Mouse (Mus musculus) thymus, postnatal 14 days (tissue): ENCODE measurements at regions not wholly inside any gene's neighbourhood (a gene's known extent, or its start where the extent isn't known, plus 50 kb on each side); places are given as distances from the start of the nearest gene placed in this dataset.

Experiments used
- DNase-seq: peaks from one replicate; pipeline ENCODE4 v3.0.0; 2021

DNA sequence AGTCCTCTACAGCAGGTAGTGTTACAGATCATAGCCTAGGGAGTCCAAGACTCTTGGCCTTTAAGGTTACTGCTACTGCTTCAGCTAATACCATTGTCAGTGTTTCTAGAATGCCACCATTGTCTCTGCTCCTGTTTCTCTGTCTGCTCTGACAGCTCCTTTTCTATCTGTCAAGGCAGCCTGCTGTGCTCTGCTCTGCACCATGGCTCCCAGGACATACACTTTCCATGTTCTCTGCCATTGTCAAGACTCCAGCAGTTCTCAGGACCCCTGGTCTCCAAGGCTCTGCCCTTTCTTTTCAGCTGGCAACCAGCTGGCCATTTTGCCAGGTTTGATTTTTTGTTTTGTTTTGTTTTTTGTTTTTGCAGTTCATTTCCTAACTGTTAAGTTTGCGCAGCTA, 208.7 kb downstream of the Otol1 start:
- DNase-seq, result no peak

DNA sequence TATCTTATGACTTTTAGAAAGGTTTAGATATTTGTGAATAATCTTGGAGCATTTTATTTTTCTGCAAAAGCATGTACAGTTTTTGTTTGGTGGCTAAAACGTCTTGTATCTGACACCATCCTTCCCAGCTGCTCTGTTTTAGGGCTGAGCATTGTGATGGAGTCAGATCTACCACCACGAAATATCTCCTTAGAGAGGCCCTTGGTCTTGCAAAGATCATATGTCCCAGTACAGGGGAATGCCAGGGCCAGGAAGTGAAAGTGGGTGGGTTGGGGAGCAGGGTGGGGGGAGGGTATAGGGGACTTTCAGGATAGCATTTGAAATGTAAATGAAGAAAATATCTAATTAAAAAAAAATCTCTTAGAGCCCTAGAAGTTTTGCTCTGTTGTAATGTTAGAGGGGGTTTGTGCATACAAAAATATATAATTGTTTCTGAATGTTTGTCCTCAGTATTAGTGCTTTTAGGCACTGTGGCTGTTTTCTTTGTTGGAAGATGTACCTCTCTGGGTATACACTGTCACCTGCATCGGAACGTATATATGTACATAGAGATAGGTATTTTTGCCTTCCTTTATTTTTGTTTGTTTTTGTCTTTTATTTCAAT, 211.4 kb downstream of the Otol1 start:
- no peak for DNase-seq

- DNase-seq, result no peak
Observed at GRCm38 (mm10) chr3:70223443-70224065, 216.1 kb downstream of the Otol1 start.

DNA sequence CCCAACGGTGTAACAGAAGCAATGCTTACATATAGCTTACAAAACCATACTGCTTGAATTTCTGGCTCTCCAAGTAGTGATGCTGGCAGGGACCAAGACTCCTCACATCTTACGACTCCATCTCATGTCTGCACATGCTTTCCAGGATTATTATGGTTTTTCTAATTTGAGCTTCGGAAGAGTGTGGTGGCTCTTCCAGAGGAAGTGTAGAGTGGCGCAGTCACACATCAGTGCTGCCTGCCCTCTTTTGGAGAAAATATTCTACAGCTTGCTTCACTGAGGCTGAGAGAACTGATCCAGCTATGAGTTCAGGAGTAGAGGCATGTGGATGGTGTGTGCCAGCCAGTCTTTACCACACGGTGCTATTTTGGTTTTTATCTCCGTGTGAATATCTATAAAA, 217.4 kb downstream of the Otol1 start:
- no peak for DNase-seq

DNA sequence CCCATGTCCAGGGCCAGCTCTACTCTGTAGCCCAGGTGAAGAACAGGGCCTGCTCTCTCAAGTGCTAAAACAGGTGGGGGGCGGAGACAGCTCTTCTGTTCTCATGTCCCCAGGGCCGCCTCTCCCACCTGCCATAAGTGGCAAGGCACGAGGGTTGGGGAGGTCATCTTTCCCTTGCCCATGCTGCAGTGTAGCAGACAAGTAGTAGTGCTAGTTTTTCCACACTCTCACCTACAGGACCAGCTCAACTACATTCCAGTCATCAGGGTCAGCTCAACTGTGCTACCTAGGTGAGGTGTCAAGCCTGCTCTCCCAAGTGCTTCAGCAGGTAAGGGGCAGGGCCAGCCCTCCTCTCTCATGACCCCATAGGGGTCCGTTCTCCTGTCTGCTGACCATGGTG, 219.8 kb downstream of the Otol1 start:
- no peak for DNase-seq

DNA sequence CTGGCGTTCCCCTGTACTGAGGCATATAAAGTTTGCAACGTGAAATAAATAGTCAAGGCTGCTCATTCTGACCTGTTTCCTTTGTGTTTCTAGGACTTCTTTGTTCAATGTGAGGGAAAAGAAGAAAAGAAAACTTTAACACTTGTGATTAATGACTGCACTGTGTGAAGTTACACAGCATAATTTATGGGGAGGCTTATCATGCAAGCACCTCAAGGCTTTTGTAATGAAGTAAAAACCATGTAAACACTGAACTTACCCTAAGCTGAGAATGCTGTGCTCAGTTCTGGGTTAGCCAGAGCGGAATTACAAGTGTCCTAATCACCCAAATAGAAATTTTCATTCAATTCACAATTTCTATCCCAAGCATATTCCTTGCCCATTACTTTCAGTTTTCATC, 241.2 kb downstream of the Otol1 start:
- no peak for DNase-seq

DNA sequence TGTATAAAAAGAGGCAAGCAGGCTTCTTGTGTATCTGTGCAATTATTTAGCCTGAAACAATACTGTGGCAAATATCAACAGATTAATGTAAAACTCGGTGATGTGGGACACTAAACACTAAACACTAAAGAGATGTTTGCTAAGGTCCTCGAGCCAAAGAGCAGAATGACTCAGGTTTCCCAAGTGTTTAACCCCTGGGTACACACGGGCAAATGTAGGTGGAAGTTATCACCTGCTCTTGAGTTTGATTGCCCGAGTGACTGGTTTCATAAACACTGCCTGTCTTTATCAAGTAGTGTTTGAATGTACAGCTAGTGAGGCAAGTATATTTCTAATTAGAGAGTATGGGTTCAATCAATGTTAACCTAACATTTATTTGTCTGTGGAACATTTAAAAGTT, 242.5 kb downstream of the Otol1 start:
- no peak for DNase-seq

DNA sequence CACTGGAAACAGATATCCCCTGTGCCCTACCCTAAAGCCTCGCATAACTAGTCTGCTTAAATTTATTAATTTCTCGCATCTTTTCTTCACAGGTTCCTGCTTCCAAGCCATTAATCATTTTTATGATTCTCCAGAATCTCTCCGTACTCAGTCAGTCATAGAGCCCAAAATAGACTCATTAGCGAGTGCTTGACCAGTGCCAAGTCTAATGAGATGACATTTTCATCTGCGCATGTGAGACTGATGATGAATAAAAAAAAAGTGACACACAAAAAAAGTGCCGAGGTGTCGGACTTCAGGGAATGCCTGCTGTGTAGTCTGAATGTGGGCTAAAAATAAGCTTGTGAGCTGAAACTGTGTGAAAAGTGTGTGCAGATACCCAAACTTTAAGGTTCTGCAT, 243.3 kb downstream of the Otol1 start:
- no peak for DNase-seq

DNA sequence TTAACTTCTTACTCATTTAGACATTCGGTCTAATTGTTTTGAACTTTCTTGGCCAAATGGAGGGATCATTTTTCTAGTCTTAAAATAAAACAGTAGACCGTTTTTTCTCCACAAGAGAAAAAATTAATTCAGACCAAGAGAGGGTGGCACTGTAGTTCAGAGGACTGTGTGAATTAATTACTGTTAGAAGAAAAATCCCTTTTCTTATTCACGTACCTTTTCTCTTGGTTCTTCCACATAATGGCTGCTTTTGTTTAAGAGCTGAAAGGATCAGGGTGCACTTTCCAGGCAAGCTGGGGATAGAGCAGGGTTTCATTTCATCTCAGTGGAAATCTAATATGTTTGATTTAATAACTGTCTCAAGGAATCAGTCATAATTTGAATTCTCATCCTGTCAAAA, 255.9 kb downstream of the Otol1 start:
- no peak for DNase-seq

GRCm38 (mm10) chr3:70288590-70289388, 281.4 kb downstream of the Otol1 start:
- DNase-seq, result no peak

DNA sequence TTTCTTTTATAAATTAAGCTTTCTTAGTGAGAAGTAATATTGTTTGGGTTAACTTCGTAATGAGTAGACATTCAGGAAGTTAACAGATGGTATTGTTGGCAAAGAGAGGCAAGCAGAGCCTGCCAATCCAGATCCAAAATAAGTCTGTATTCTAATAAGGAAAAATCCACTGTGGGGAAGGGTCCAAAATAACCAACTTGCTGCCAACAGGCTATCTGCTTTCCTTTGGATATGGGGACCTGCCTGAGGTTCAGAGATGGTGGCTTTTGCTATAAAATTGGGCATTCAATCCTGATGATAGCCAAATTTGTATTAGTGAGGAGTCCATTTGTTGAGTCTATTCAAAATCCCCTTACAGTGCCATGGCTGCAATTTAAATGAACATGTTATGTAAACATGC, 300.1 kb downstream of the Otol1 start:
- no peak for DNase-seq

DNA sequence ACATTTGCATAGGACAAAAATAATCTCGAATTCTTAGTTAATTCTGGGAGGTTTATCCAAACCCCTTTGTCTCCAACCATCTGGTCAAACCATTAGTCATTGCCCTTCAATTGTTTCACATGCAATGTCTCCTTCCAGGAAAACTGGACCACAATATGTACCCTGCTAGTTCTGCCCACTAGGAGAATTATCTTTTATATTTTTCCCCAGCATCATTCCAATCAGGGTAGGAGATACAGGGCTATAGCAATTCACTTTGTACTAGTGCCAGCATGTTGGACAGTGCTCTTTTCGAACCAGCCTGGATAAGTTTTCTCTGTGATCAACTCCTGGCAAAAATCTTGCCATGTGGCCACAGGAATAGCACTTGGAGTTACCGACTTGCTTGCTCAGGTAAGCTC, 300.6 kb downstream of the Otol1 start:
- no peak for DNase-seq

DNA sequence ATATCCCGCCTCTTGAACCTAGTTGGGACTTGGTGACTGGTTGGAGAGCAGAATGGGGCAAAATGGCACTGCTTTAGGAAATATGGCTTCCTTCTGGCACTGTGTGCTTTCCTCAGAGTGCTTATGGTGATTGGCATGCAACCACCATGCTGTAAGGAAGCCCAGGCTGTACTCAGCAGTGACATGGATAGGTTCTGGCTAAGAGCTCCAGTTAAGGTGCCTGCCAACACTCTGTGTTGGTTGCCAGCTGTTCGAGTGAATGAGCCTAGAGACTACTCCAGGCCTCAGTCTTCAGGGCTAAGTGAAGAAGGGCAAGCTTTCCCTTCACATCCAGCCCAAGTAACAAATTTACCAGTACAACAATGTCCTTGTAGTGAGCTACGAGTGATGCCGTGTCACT, 301.9 kb downstream of the Otol1 start:
- DNase-seq, result no peak

- DNase-seq, result no peak
Observed at GRCm38 (mm10) chr3:70311055-70311454, 303.6 kb downstream of the Otol1 start.

- DNase-seq, result no peak
Observed at GRCm38 (mm10) chr3:70312034-70312433, 304.6 kb downstream of the Otol1 start.

DNA sequence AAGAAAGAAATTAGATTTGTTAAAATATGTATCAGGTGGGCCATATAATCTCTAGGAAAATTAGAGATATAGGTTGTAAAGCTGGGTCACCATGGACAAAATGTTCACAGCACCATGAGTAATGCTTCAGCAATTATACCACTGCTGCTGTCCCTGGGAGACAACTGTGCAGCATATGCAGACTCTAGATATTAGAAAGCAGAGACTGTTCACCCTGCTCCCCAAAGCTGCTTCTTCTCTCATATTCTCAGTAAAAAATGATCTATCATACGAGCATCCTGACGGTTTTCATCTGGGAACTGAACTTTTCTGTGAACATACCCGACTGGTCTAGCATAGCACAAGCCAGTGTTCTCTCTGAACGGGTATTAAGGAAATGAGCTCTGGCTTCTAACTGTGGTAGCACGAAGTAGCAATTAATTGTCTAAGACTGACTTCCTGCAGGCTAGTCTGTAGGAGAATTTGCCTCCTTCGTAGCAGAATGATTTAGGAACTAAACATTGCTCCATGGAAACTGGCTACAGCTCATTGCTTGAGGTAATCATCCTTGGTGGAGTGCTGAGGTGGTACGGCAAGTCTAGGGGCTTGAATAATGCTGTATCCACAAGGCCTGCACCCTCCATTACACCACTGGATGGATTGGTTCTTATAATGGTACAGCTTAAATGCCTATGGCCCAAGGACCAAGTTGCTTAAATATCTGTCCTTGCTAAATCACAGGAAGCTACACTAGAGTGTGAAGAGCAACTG, 305.9 kb downstream of the Otol1 start:
- DNase-seq, result no peak

GRCm38 (mm10) chr3:70314239-70314638, 306.8 kb downstream of the Otol1 start:
- DNase-seq, result no peak

DNA sequence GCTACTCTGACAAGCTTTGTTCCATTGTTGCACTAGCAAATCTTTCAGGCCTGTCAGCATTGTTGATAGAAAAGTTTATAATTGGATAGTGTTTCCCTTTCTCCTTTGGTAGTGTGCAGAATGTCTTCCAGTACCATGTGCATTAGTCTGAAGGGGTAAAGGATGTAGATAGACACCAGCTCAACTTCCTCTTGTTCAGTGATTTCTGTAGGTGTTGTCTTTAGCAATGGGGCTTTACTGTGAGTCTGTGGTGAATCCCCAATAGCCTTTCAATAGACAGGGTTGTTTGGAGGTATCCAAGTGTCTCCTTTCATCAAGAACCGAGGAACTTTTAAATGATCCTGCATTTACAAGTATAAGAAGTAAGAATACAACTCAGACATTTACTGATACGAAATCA, 311.0 kb downstream of the Otol1 start:
- no peak for DNase-seq

- no peak for DNase-seq
Observed at GRCm38 (mm10) chr3:70319139-70319538, 311.7 kb downstream of the Otol1 start.

DNA sequence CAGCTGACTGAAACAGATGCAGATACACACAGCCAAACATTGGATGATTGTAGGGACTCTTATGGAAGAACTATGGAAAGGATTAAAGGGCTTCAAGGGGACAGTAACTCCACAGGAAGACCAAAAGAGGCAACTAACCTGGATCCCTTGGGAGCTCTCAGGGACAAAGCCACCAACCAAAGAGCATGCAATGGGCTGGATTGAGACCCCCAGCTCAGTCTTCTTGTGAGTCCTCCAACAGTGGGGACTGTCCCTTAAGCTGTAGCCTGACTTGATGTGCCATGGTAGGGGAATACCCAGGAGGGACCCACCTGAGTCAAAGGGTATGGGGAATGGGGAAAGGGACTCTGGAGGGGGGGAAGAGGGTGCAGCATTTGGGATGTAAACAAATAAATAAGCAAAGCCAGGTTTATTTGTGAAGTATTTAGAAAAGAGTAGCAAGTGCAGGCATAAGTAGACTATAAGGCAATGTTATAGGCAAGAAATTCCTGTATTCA, 313.8 kb downstream of the Otol1 start:
- DNase-seq, result no peak

GRCm38 (mm10) chr3:70324692-70325091, 317.3 kb downstream of the Otol1 start:
- DNase-seq, result no peak
